In the genomic region with DNA sequence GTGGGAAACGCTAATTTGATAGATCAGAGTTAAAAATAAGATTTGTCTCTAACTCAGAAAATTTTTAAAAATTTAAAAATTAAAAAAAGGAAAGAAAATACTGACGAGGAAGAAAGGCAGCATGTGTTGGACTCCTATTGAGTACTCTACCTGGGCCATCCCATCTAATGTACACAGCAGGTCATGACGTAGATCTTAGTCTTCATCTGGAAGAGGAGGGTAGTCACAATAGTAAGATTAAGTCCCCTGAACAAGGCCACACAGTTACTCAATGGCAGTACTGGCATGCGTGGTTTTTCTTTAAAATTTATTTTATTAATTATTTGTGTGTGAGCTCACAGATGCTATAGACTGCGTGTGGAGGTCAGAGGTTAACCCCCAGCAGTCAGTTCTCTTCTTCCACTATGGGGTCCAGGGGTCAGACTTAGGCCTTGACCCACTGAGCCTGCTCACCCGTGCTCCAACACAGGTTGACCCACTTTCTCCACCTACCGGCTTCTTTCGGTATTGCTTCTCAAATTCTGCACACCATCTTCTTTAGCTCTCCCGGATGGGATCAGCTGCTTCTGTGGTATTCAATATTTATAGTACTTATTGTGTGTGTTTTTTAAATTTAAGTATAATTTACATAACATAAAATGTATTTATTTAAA, we compare ENCODE assay signal across 10 mouse cellular contexts. TPM values are rescaled to one million over a fixed set of nuclear protein-coding genes. Genes with fewer than 3 reads are reported as not detected.
A peak's percentile ranks its signal among the peaks of the same experiment; 100 is the strongest.
DNase-seq lines count a peak whose midpoint lies in the region; ATAC-seq and TF ChIP-seq lines count a peak whose summit lies in the region.
"Had no signal": no experiment of that assay in that cellular context is flagged by ENCODE, and none has a peak within 500 bp of the region (broad histone marks: within the 10 kb centered on the region; RNA-seq: fewer than 3 reads in every experiment).

No protein-coding gene starts in this region.

- no peaks in the 10 kb centered on the region for H3K27me3 ChIP-seq in forebrain, embryonic 11.5 days (ENCODE audit: control insufficient read depth, insufficient read depth, low read length)
- no peaks in the 10 kb centered on the region for H3K27me3 ChIP-seq in hindbrain, embryonic 15.5 days
- H3K27me3 ChIP-seq in limb, embryonic 12.5 days = no peaks in the 10 kb centered on the region
- H3K27me3 ChIP-seq in midbrain, postnatal 0 days (ENCODE audit: insufficient read depth, low read length) = no peaks in the 10 kb centered on the region
- no peaks in the 10 kb centered on the region for H3K27me3 ChIP-seq in stomach, embryonic 14.5 days (ENCODE audit: control insufficient read depth, insufficient read depth, low read length)
- H3K27me3 ChIP-seq: embryonic facial prominence, embryonic 12.5 days; megakaryocyte, embryonic 14.5 days had no signal

- peak; percentile 71 for ATAC-seq in forebrain, embryonic 11.5 days (replicated peaks; ENCODE audit: low FRiP score)
- ATAC-seq in hindbrain, embryonic 15.5 days (ENCODE audit: low FRiP score, low read depth) = peak; percentile 48; the same call in 1 of the 2 replicates
- peak; percentile 63; the same call in 1 of the 2 replicates for ATAC-seq in limb, embryonic 12.5 days (ENCODE audit: insufficient number of reproducible peaks, insufficient read depth, low FRiP score, low TSS enrichment, low read depth)
- ATAC-seq in midbrain, postnatal 0 days (ENCODE audit: low FRiP score) = peak; percentile 63
- ATAC-seq in stomach, embryonic 14.5 days (ENCODE audit: insufficient number of reproducible peaks, insufficient read depth, low FRiP score, low read depth) = 0 out of 2 replicates have a peak, but pooled peaks have one; percentile 51

- H3K9ac ChIP-seq in forebrain, embryonic 11.5 days (ENCODE audit: low read length) = no peak overlapping the region
- no peak overlapping the region for H3K9ac ChIP-seq in hindbrain, embryonic 15.5 days
- no peak overlapping the region for H3K9ac ChIP-seq in limb, embryonic 12.5 days (replicated peaks)
- no peak overlapping the region for H3K9ac ChIP-seq in midbrain, postnatal 0 days (replicated peaks; ENCODE audit: low read length, poor library complexity, severe bottlenecking)
- no peak overlapping the region for H3K9ac ChIP-seq in stomach, embryonic 14.5 days (replicated peaks; ENCODE audit: low read depth, low read length)
- H3K9ac ChIP-seq: embryonic facial prominence, embryonic 12.5 days had no signal

- TF ChIP-seq CTCF in midbrain, postnatal 0 days (IDR thresholded peaks at IDR 0.05) = peak; percentile 63

- no peak overlapping the region for H3K4me3 ChIP-seq in forebrain, embryonic 11.5 days (ENCODE audit: low read depth, low read length)
- H3K4me3 ChIP-seq in hindbrain, embryonic 15.5 days = no peak overlapping the region
- no peak overlapping the region for H3K4me3 ChIP-seq in limb, embryonic 12.5 days (replicated peaks)
- no peak overlapping the region for H3K4me3 ChIP-seq in midbrain, postnatal 0 days (ENCODE audit: low read depth, low read length)
- H3K4me3 ChIP-seq in stomach, embryonic 14.5 days (ENCODE audit: low read depth, low read length) = no peak overlapping the region
- H3K4me3 ChIP-seq: embryonic facial prominence, embryonic 12.5 days; megakaryocyte, embryonic 14.5 days had no signal

- DNase-seq in right cerebral cortex, adult 18-20 months = peak; percentile 45
- no peak for DNase-seq in right cerebral cortex, postnatal 25 days
- peak; percentile 72 for DNase-seq in c-Kit-positive CD71-negative TER-119-negative erythroid progenitor cells, embryonic 14.5 days (ENCODE audit: low read depth)
- peak; percentile 77 for DNase-seq in forebrain, embryonic 11.5 days (ENCODE audit: low spot score)
- peak; percentile 52 for DNase-seq in midbrain, postnatal 0 days (ENCODE audit: low spot score)

- no peaks in the 10 kb centered on the region for H3K4me1 ChIP-seq in forebrain, embryonic 11.5 days (replicated peaks; ENCODE audit: control insufficient read depth, insufficient read depth, low read length)
- H3K4me1 ChIP-seq in hindbrain, embryonic 15.5 days (replicated peaks) = no peaks in the 10 kb centered on the region
- H3K4me1 ChIP-seq in limb, embryonic 12.5 days (replicated peaks) = peaks cover 3% of the 10 kb centered on the region; the same call in 1 of the 2 replicates
- H3K4me1 ChIP-seq in midbrain, postnatal 0 days (ENCODE audit: insufficient read depth, low read length) = no peaks in the 10 kb centered on the region
- H3K4me1 ChIP-seq in stomach, embryonic 14.5 days (ENCODE audit: control insufficient read depth, insufficient read depth, low read length) = no peaks in the 10 kb centered on the region
- H3K4me1 ChIP-seq: embryonic facial prominence, embryonic 12.5 days had no signal

- no peak overlapping the region for H3K27ac ChIP-seq in forebrain, embryonic 11.5 days (ENCODE audit: low read depth, low read length)
- H3K27ac ChIP-seq in hindbrain, embryonic 15.5 days (replicated peaks) = no peak overlapping the region
- no peak overlapping the region for H3K27ac ChIP-seq in limb, embryonic 12.5 days
- H3K27ac ChIP-seq in midbrain, postnatal 0 days (ENCODE audit: low read depth, low read length) = no peak overlapping the region
- no peak overlapping the region for H3K27ac ChIP-seq in stomach, embryonic 14.5 days (ENCODE audit: low read length)
- H3K27ac ChIP-seq: embryonic facial prominence, embryonic 12.5 days had no signal

- no peaks in the 10 kb centered on the region for H3K9me3 ChIP-seq in forebrain, embryonic 11.5 days (ENCODE audit: control insufficient read depth, low read length)
- no peaks in the 10 kb centered on the region for H3K9me3 ChIP-seq in hindbrain, embryonic 15.5 days
- H3K9me3 ChIP-seq in limb, embryonic 12.5 days = no peaks in the 10 kb centered on the region
- no peaks in the 10 kb centered on the region for H3K9me3 ChIP-seq in midbrain, postnatal 0 days (ENCODE audit: low read length)
- H3K9me3 ChIP-seq in stomach, embryonic 14.5 days (ENCODE audit: control insufficient read depth, low read depth, low read length) = no peaks in the 10 kb centered on the region
- H3K9me3 ChIP-seq: embryonic facial prominence, embryonic 12.5 days; megakaryocyte, embryonic 14.5 days had no signal

- 40% methylated on average over 9 of the region's 9 CpGs for WGBS in forebrain, embryonic 11.5 days
- 44% methylated on average over 9 of the region's 9 CpGs for WGBS in hindbrain, embryonic 15.5 days
- WGBS in limb, embryonic 12.5 days = 44% methylated on average over 9 of the region's 9 CpGs
- 40% methylated on average over 9 of the region's 9 CpGs for WGBS in midbrain, postnatal 0 days
- 47% methylated on average over 9 of the region's 9 CpGs for WGBS in stomach, embryonic 14.5 days

- no peaks in the 10 kb centered on the region for H3K36me3 ChIP-seq in forebrain, embryonic 11.5 days (ENCODE audit: control insufficient read depth, insufficient read depth, low read length)
- no peaks in the 10 kb centered on the region for H3K36me3 ChIP-seq in hindbrain, embryonic 15.5 days
- H3K36me3 ChIP-seq in limb, embryonic 12.5 days = no peaks in the 10 kb centered on the region
- H3K36me3 ChIP-seq in midbrain, postnatal 0 days (ENCODE audit: insufficient read depth, low read length) = no peaks in the 10 kb centered on the region
- no peaks in the 10 kb centered on the region for H3K36me3 ChIP-seq in stomach, embryonic 14.5 days (ENCODE audit: control insufficient read depth, insufficient read depth, low read length)
- H3K36me3 ChIP-seq: embryonic facial prominence, embryonic 12.5 days had no signal

- H3K4me2 ChIP-seq in forebrain, embryonic 11.5 days (ENCODE audit: low read depth, low read length, severe bottlenecking) = no peak overlapping the region
- H3K4me2 ChIP-seq in hindbrain, embryonic 15.5 days = no peak overlapping the region
- H3K4me2 ChIP-seq in limb, embryonic 12.5 days = no peak overlapping the region
- H3K4me2 ChIP-seq in midbrain, postnatal 0 days (ENCODE audit: low read depth, low read length, poor library complexity, severe bottlenecking) = no peak overlapping the region
- no peak overlapping the region for H3K4me2 ChIP-seq in stomach, embryonic 14.5 days (replicated peaks; ENCODE audit: low read depth, low read length)
- H3K4me2 ChIP-seq: embryonic facial prominence, embryonic 12.5 days had no signal

RNA-seq across cellular contexts. Expression of a gene that starts 6.0 kb away (rescaled TPM):
- 6.2 and 7.4 TPM in 2 replicates for polyA plus RNA-seq in forebrain, embryonic 11.5 days (2014; fragmentation: Nextera tagmentation; extraction: Ambion mirVana)
- 7.7 and 8.1 TPM in 2 replicates for polyA plus RNA-seq in hindbrain, embryonic 15.5 days (2015; fragmentation: Nextera tagmentation; extraction: Ambion mirVana)
- 5.6 and 6.5 TPM in 2 replicates for polyA plus RNA-seq in limb, embryonic 12.5 days (2016; fragmentation: Nextera tagmentation; extraction: Ambion mirVana)
- 27.0 and 31.5 TPM in 2 replicates for total RNA-seq in midbrain, postnatal 0 days (2014; rRNA removed)
- 5.5 and 6.6 TPM in 2 replicates for polyA plus RNA-seq in midbrain, postnatal 0 days (2015; fragmentation: Nextera tagmentation; extraction: Ambion mirVana)
- polyA plus RNA-seq in stomach, embryonic 14.5 days (2014; fragmentation: Nextera tagmentation; extraction: Ambion mirVana) = 12.9 and 13.7 TPM in 2 replicates

RNA-seq across cellular contexts. Expression of a gene that starts 20.3 kb away (rescaled TPM):
- 41.8 and 44.9 TPM in 2 replicates for polyA plus RNA-seq in forebrain, embryonic 11.5 days (2014; fragmentation: Nextera tagmentation; extraction: Ambion mirVana)
- polyA plus RNA-seq in hindbrain, embryonic 15.5 days (2015; fragmentation: Nextera tagmentation; extraction: Ambion mirVana) = 26.2 and 28.6 TPM in 2 replicates
- polyA plus RNA-seq in limb, embryonic 12.5 days (2016; fragmentation: Nextera tagmentation; extraction: Ambion mirVana) = 44.9 and 49.8 TPM in 2 replicates
- 47.0 and 56.7 TPM in 2 replicates for total RNA-seq in midbrain, postnatal 0 days (2014; rRNA removed)
- 18.3 and 19.6 TPM in 2 replicates for polyA plus RNA-seq in midbrain, postnatal 0 days (2015; fragmentation: Nextera tagmentation; extraction: Ambion mirVana)
- 51.0 and 51.7 TPM in 2 replicates for polyA plus RNA-seq in stomach, embryonic 14.5 days (2014; fragmentation: Nextera tagmentation; extraction: Ambion mirVana)
